Mouse (Mus musculus): Measurements from ENCODE around the gene Gm10842. TPM values are rescaled to one million over a fixed set of nuclear protein-coding genes. Genes with fewer than 3 reads are reported as not detected.
"Not testable (repeated sequence)": the region's sequence is repeated elsewhere in the genome, so short reads cannot be mapped to it uniquely, and the experiment has no call there.

The Gm10842 gene
- polyA plus RNA-seq, 1 experiment from 2014 or later = not detected

DNA sequence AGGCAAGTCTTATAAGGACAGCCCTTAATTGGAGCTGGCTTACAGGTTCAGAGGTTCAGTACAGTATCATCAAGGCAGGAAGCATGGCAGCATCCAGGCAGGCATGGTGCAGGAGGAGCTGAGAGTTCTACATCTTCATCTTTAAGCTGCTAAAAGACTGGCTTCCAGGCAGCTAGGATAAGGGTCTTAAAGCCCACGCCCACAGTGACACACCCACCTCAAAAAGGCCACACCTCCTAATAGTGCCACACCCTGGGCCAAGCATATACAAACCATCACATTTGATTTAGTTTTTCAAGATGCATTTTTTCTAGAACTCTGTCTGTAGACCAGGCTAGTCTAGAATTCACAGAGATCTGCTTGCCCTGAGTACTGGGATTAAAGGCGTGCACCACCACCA lies 9.4 kb upstream of the Gm10842 start:
- H3K27ac ChIP-seq (ENCODE audit: low read depth, low read length); H3K9me3 ChIP-seq (ENCODE audit: control insufficient read depth, low read length); H3K4me1 ChIP-seq (ENCODE audit: control insufficient read depth, insufficient read depth, low read length); H3K9ac ChIP-seq (ENCODE audit: low read length); H3K4me3 ChIP-seq (ENCODE audit: low read depth, low read length); DNase-seq (ENCODE audit: low spot score, missing footprints); H3K27me3 ChIP-seq (ENCODE audit: control insufficient read depth, insufficient read depth, low read length); ATAC-seq (ENCODE audit: low FRiP score); H3K4me2 ChIP-seq: not testable (repeated sequence)
- WGBS = 93% methylated on average over 2 of the region's 2 CpGs
- H3K36me3 ChIP-seq (ENCODE audit: control insufficient read depth, insufficient read depth, low read length) = peaks cover 16% of the 10 kb centered on the region; the same call in 1 of the 2 replicates

DNA sequence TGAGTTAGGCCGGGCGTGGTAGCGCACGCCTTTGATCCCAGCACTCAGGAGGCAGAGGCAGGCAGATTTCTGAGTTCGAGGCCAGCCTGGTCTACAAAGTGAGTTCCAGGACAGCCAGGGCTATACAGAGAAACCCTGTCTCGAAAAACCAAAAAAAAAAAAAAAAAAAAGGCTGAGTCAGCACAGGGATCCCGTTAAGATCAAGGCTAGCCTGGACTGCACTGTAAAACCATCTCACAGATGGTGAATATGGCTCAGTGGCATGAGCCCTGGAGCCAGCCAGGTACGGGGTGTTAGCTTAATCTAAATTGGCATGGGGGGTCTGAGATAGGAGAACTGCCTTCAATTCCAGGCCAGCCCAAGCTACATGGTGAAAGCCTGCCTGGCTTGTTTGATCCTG lies 6.2 kb upstream of the Gm10842 start:
- not testable (repeated sequence) for H3K9me3 ChIP-seq (ENCODE audit: control insufficient read depth, low read length); ATAC-seq (ENCODE audit: low FRiP score); H3K4me1 ChIP-seq (ENCODE audit: control insufficient read depth, insufficient read depth, low read length); H3K36me3 ChIP-seq (ENCODE audit: control insufficient read depth, insufficient read depth, low read length); H3K27ac ChIP-seq (ENCODE audit: low read depth, low read length); H3K4me2 ChIP-seq; H3K27me3 ChIP-seq (ENCODE audit: control insufficient read depth, insufficient read depth, low read length); H3K9ac ChIP-seq (ENCODE audit: low read length); H3K4me3 ChIP-seq (ENCODE audit: low read depth, low read length); DNase-seq (ENCODE audit: low spot score, missing footprints)
- 97% methylated on average over 7 of the region's 8 CpGs for WGBS

DNA sequence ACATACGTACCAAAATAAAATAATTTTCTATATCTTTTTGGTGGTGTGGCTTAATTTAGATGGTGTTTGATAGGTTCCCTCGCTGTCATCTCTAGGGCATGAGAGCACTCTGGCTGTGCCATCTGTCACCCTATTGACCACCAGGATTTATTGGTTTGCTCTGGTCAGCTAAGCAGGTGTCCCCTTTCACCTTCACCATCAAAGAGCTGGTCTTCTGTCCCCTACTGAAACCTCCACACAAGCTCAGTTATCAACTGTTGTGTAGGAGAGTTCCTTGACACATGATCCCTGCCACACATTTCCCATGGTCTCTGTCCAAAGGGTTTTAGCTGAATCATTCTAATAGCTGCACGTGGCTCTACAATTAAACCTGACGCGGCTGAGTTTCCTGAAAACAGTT lies 5.6 kb upstream of the Gm10842 start:
- 95% methylated on average over 5 of the region's 5 CpGs for WGBS
- Histone ChIP-seq H3K9me3 (ENCODE audit: control insufficient read depth, low read length) (no peaks in the 10 kb centered on the region), H3K4me1 (ENCODE audit: control insufficient read depth, insufficient read depth, low read length) (no peaks in the 10 kb centered on the region), H3K27ac (ENCODE audit: low read depth, low read length) (no peak overlapping the region), H3K9ac (ENCODE audit: low read length) (no peak overlapping the region), H3K4me2 (no peak overlapping the region), H3K27me3 (ENCODE audit: control insufficient read depth, insufficient read depth, low read length) (no peaks in the 10 kb centered on the region), H3K4me3 (ENCODE audit: low read depth, low read length) (no peak overlapping the region), H3K36me3 (ENCODE audit: control insufficient read depth, insufficient read depth, low read length) (peaks cover 6% of the 10 kb centered on the region; the same call in 1 of the 2 replicates)
- no peak for DNase-seq (ENCODE audit: low spot score, missing footprints)
- no peak for ATAC-seq (ENCODE audit: low FRiP score)

DNA sequence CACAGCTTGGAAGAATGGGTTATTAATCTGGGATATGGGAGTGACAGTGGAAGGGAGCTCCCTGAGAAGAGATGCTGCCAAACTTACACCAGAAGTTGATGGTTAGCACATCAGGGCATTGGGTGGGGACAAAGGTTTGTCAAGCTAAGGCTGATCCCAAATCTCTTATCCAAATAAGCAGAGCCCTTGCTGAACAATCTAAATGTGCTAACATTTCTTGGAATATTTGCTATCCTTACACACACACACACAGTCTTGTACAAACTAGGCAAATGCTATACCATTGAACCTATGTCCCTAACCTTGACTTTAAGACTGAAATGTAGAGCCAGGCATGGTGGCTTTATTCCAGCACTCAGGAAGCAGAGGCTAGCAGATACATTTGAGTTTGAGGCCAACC lies 3.1 kb upstream of the Gm10842 start:
- DNase-seq (ENCODE audit: low spot score, missing footprints) (no peak), ATAC-seq (ENCODE audit: low FRiP score) (no peak)
- H3K36me3 ChIP-seq (ENCODE audit: control insufficient read depth, insufficient read depth, low read length) = peaks cover 2% of the 10 kb centered on the region; the same call in 1 of the 2 replicates
- H3K9ac ChIP-seq (ENCODE audit: low read length) = no peak overlapping the region
- H3K27me3 ChIP-seq (ENCODE audit: control insufficient read depth, insufficient read depth, low read length) = no peaks in the 10 kb centered on the region
- H3K27ac ChIP-seq (ENCODE audit: low read depth, low read length) = no peak overlapping the region
- no peaks in the 10 kb centered on the region for H3K9me3 ChIP-seq (ENCODE audit: control insufficient read depth, low read length)
- H3K4me2 ChIP-seq = no peak overlapping the region
- H3K4me1 ChIP-seq (ENCODE audit: control insufficient read depth, insufficient read depth, low read length) = no peaks in the 10 kb centered on the region
- no peak overlapping the region for H3K4me3 ChIP-seq (ENCODE audit: low read depth, low read length)

DNA sequence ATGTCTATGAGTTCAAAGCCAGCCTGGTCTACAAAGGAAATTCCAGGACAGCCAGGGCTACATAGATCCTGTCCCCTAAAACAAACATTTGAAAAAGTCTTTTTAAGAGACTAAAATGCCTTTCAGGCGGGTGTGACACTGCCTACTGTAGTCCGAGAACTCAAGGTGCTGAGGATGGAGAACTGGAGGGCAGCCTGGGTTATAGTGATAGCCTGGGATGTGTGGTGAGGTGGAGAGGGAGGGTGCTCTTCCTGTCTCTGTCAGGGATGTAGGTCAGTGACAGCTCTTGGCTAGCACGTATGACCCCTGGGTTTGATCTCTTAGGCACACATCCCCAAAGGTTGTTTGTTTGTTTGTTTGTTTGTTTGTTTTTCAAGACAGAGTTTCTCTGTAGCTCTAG lies 2.6 kb upstream of the Gm10842 start:
- DNase-seq (ENCODE audit: low spot score, missing footprints) (no peak), ATAC-seq (ENCODE audit: low FRiP score) (no peak)
- 88% methylated on average over 3 of the region's 3 CpGs for WGBS

DNA sequence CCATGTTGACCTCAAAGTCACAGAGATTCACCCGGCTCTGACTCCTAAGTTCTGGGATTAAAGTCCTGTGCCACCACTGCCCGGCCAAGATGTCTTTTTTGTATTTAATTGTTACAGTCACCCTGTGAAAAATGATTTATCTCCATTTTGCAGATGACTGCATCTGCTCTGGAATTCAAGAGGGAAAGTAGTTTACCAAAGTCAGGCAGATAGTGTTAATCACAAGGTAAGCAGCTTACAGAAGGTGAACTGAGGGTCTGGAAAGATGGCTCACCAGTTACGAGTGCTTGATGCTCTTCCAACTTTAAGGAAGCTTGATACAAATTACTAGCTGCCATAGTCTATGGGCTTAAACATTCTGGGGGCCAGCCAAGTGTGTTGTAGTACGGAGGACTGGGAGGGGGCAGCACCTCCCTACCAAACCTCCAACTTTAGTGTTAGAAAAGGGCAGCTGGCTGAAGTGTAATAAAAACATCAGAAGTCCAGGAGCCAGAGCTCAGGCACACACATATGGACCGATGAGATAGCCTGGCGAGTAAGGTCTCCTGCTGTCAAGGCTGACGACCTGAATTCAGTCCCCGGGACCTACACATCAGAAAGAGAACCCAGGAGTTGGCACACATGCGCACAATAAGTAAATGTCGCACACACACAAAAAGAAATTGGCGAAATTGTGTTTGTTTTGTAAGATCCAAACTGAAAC lies 2.0 kb upstream of the Gm10842 start:
- Histone ChIP-seq H3K4me3 (ENCODE audit: low read depth, low read length) (no peak overlapping the region), H3K4me2 (no peak overlapping the region), H3K9me3 (ENCODE audit: control insufficient read depth, low read length) (no peaks in the 10 kb centered on the region), H3K9ac (ENCODE audit: low read length) (no peak overlapping the region), H3K4me1 (ENCODE audit: control insufficient read depth, insufficient read depth, low read length) (no peaks in the 10 kb centered on the region), H3K36me3 (ENCODE audit: control insufficient read depth, insufficient read depth, low read length) (peaks cover 2% of the 10 kb centered on the region; the same call in 1 of the 2 replicates), H3K27me3 (ENCODE audit: control insufficient read depth, insufficient read depth, low read length) (no peaks in the 10 kb centered on the region), H3K27ac (ENCODE audit: low read depth, low read length) (no peak overlapping the region)
- DNase-seq (ENCODE audit: low spot score, missing footprints) (no peak), ATAC-seq (ENCODE audit: low FRiP score) (no peak)
- WGBS = 82% methylated on average over 11 of the region's 11 CpGs

More for the DNA sequence above, 2.6 kb upstream of the Gm10842 start:
- no peaks in the 10 kb centered on the region for H3K27me3 ChIP-seq (ENCODE audit: control insufficient read depth, insufficient read depth, low read length)
- peaks cover 2% of the 10 kb centered on the region; the same call in 1 of the 2 replicates for H3K36me3 ChIP-seq (ENCODE audit: control insufficient read depth, insufficient read depth, low read length)
- H3K4me1 ChIP-seq (ENCODE audit: control insufficient read depth, insufficient read depth, low read length) = no peaks in the 10 kb centered on the region
- no peak overlapping the region for H3K4me3 ChIP-seq (ENCODE audit: low read depth, low read length)
- H3K4me2 ChIP-seq = no peak overlapping the region
- no peak overlapping the region for H3K9ac ChIP-seq (ENCODE audit: low read length)
- H3K9me3 ChIP-seq (ENCODE audit: control insufficient read depth, low read length) = no peaks in the 10 kb centered on the region
- H3K27ac ChIP-seq (ENCODE audit: low read depth, low read length) = no peak overlapping the region

DNA sequence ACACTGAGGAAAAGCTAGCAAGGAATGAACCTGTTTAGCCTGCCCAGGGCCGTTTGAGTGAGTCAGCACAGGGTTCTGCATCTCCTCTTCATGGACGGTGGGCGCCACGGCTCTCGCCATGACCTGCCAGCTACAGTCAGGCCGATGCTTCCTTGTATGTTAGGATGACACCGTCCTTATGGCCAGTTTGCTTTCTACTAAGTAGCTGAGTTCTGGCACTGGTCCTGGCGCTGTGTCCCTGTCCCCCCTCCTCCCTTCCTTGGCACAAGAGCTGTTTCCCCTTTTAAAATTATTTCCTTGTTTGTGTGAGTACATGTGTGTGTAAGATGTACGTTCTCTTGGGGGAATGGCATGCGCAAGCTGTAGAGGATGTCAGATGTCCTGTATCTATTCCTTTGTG lies 1.5 kb upstream of the Gm10842 start:
- ATAC-seq (ENCODE audit: low FRiP score) = no peak

DNA sequence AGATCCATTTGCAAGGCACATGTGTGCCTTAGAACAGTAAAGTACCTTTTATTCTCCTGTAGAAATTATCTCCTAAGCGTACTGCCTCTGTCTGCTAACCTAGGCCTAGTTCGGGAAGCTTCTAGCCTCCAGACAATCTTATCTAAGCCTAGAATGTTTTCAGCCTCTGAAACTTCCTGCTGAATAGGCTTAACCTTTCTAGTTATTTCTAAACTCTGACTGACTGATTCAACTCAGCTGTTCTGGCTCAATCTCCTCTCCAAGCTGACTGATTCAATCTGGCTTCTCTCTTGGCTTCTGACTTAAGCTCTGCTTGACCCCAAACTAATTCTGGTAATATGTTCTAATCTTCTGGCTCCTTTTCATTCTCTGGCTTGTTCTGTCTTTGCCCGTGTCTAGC lies 2.7 kb downstream of the Gm10842 start:
- Histone ChIP-seq H3K36me3 (ENCODE audit: control insufficient read depth, insufficient read depth, low read length) (no peaks in the 10 kb centered on the region), H3K27me3 (ENCODE audit: control insufficient read depth, insufficient read depth, low read length) (no peaks in the 10 kb centered on the region), H3K4me1 (ENCODE audit: control insufficient read depth, insufficient read depth, low read length) (no peaks in the 10 kb centered on the region; the same call in 1 of the 2 replicates), H3K27ac (ENCODE audit: low read depth, low read length) (no peak overlapping the region), H3K9ac (ENCODE audit: low read length) (no peak overlapping the region), H3K4me3 (ENCODE audit: low read depth, low read length) (no peak overlapping the region), H3K9me3 (ENCODE audit: control insufficient read depth, low read length) (no peaks in the 10 kb centered on the region), H3K4me2 (no peak overlapping the region)
- ATAC-seq (ENCODE audit: low FRiP score) = no peak
- whole genome bisulfite sequencing = 74% methylated on average over 3 of the region's 3 CpGs
- no peak for DNase-seq (ENCODE audit: low spot score, missing footprints)

More for the DNA sequence above, 1.5 kb upstream of the Gm10842 start:
- Histone ChIP-seq H3K27ac (ENCODE audit: low read depth, low read length) (no peak overlapping the region), H3K27me3 (ENCODE audit: control insufficient read depth, insufficient read depth, low read length) (no peaks in the 10 kb centered on the region), H3K36me3 (ENCODE audit: control insufficient read depth, insufficient read depth, low read length) (peaks cover 2% of the 10 kb centered on the region; the same call in 1 of the 2 replicates), H3K9ac (ENCODE audit: low read length) (no peak overlapping the region), H3K9me3 (ENCODE audit: control insufficient read depth, low read length) (no peaks in the 10 kb centered on the region), H3K4me1 (ENCODE audit: control insufficient read depth, insufficient read depth, low read length) (no peaks in the 10 kb centered on the region), H3K4me2 (no peak overlapping the region), H3K4me3 (ENCODE audit: low read depth, low read length) (no peak overlapping the region)
- 90% methylated on average over 10 of the region's 10 CpGs for WGBS
- DNase-seq (ENCODE audit: low spot score, missing footprints) = no peak

DNA sequence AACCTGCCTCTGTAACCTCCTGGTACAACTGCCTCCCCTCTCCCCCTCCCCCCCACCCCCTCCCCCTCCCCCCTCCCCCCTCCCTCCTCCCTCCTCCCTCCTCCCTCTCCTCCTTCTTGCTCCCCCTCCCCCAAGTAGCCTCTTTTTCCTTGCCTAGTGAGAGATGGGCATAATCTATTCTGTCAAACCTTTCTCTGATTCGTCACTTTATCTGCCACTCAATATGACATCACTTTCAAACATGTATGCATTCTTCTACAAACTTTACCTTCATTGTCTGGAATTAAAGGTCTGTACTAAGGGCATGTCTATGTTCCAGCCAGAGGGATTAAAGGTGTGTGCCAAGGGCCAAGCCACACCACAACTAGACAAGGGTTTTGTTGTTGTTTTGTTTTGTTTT lies 3.1 kb downstream of the Gm10842 start:
- Histone ChIP-seq H3K27ac (ENCODE audit: low read depth, low read length) (no peak overlapping the region), H3K9me3 (ENCODE audit: control insufficient read depth, low read length) (no peaks in the 10 kb centered on the region), H3K27me3 (ENCODE audit: control insufficient read depth, insufficient read depth, low read length) (no peaks in the 10 kb centered on the region), H3K36me3 (ENCODE audit: control insufficient read depth, insufficient read depth, low read length) (no peaks in the 10 kb centered on the region), H3K4me3 (ENCODE audit: low read depth, low read length) (no peak overlapping the region), H3K9ac (ENCODE audit: low read length) (no peak overlapping the region), H3K4me1 (ENCODE audit: control insufficient read depth, insufficient read depth, low read length) (no peaks in the 10 kb centered on the region; the same call in 1 of the 2 replicates), H3K4me2 (no peak overlapping the region)
- 100% methylated on average over 1 of the region's 1 CpGs for WGBS
- DNase-seq (ENCODE audit: low spot score, missing footprints) (no peak), ATAC-seq (ENCODE audit: low FRiP score) (no peak)

All from midbrain, embryonic 11.5 days (tissue).